ENCODE assay signal across 19 mouse cellular contexts in the genomic region with DNA sequence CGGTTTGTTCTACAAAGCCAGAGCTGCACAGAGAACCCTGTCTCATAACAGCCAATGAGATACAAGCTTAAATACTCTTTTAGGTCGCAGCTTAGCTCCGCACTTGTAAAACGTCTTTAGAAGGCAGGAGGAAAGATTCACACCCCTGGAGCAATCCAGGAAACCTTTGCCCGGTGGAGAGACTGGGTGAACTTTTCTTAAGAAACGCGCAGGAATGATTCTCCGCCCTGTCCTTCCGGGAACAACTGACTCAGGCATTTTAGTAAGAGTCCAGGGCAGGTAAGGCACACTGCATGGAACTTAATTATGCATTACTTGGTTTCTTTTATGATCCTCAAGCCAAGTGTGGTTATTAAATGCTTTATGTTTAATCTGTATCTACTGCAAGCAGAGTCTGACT.
DNase-seq lines count a peak whose midpoint lies in the region; ATAC-seq lines count a peak whose summit lies in the region.
"Had no signal": no experiment of that assay in that cellular context is flagged by ENCODE, and none has a peak within 500 bp of the region (broad histone marks: within the 10 kb centered on the region; RNA-seq: fewer than 3 reads in every experiment).

No protein-coding gene starts in this region.

- WGBS in heart, embryonic 16.5 days, result 72% methylated on average over 9 of the region's 9 CpGs
- WGBS in lung, embryonic 16.5 days, result 62% methylated on average over 9 of the region's 9 CpGs
- 85% methylated on average over 9 of the region's 9 CpGs for WGBS in hindbrain, embryonic 13.5 days

- peaks cover 27% of the 10 kb centered on the region for H3K4me1 ChIP-seq in heart, embryonic 16.5 days (ENCODE audit: control insufficient read depth, insufficient read depth, low read length)
- H3K4me1 ChIP-seq in lung, embryonic 16.5 days (replicated peaks; ENCODE audit: control insufficient read depth, insufficient read depth, low read length), result peaks cover 5% of the 10 kb centered on the region; the same call in 1 of the 2 replicates
- peaks cover 6% of the 10 kb centered on the region; the same call in 1 of the 2 replicates for H3K4me1 ChIP-seq in hindbrain, embryonic 13.5 days (replicated peaks)
- H3K4me1 ChIP-seq: forebrain, embryonic 13.5 days; limb, embryonic 10.5 days had no signal

- peak overlapping the region; percentile 92 for H3K27ac ChIP-seq in heart, embryonic 16.5 days (ENCODE audit: low read length)
- H3K27ac ChIP-seq in lung, embryonic 16.5 days (ENCODE audit: low read length), result peak overlapping the region; percentile 51
- H3K27ac ChIP-seq in hindbrain, embryonic 13.5 days, result no peak overlapping the region
- H3K27ac ChIP-seq: embryonic facial prominence, embryonic 15.5 days; forebrain, embryonic 13.5 days; hindbrain, embryonic 14.5 days; kidney, postnatal 0 days; limb, embryonic 10.5 days had no signal

- no peaks in the 10 kb centered on the region for H3K9me3 ChIP-seq in heart, embryonic 16.5 days (replicated peaks; ENCODE audit: control insufficient read depth, low read length)
- no peaks in the 10 kb centered on the region for H3K9me3 ChIP-seq in lung, embryonic 16.5 days (ENCODE audit: control insufficient read depth, low read length)
- H3K9me3 ChIP-seq in hindbrain, embryonic 13.5 days, result no peaks in the 10 kb centered on the region
- H3K9me3 ChIP-seq: embryonic facial prominence, embryonic 15.5 days; forebrain, embryonic 13.5 days; limb, embryonic 10.5 days had no signal

- no peak overlapping the region for H3K4me2 ChIP-seq in heart, embryonic 16.5 days (ENCODE audit: low read depth, low read length)
- H3K4me2 ChIP-seq in lung, embryonic 16.5 days (ENCODE audit: low read depth, low read length), result no peak overlapping the region
- H3K4me2 ChIP-seq in hindbrain, embryonic 13.5 days, result no peak overlapping the region
- H3K4me2 ChIP-seq: embryonic facial prominence, embryonic 15.5 days; forebrain, embryonic 13.5 days; hindbrain, embryonic 14.5 days had no signal

- ATAC-seq in heart, embryonic 16.5 days (replicated peaks; ENCODE audit: extremely low read depth, insufficient read depth, low FRiP score), result no peak
- ATAC-seq in lung, embryonic 16.5 days (ENCODE audit: low read depth), result no peak
- no peak for ATAC-seq in hindbrain, embryonic 13.5 days (ENCODE audit: low FRiP score)
- ATAC-seq: forebrain, embryonic 13.5 days; liver, postnatal 0 days; midbrain, embryonic 16.5 days had no signal

- intact Hi-C loops in heart, postnatal 36 days (cut with DNase I), result no loop called here

- H3K9ac ChIP-seq in heart, embryonic 16.5 days (ENCODE audit: low read length), result 0 out of 2 replicates have a peak overlapping the region, but pooled peaks have one; percentile 40
- H3K9ac ChIP-seq in lung, embryonic 16.5 days (ENCODE audit: low read length), result no peak overlapping the region
- no peak overlapping the region for H3K9ac ChIP-seq in hindbrain, embryonic 13.5 days
- H3K9ac ChIP-seq: embryonic facial prominence, embryonic 15.5 days; forebrain, embryonic 13.5 days; hindbrain, embryonic 14.5 days; liver, postnatal 0 days had no signal

- no peaks in the 10 kb centered on the region for H3K36me3 ChIP-seq in heart, embryonic 16.5 days (ENCODE audit: control insufficient read depth, insufficient read depth)
- H3K36me3 ChIP-seq in lung, embryonic 16.5 days (ENCODE audit: control insufficient read depth, insufficient read depth, low read length), result no peaks in the 10 kb centered on the region
- no peaks in the 10 kb centered on the region for H3K36me3 ChIP-seq in hindbrain, embryonic 13.5 days
- H3K36me3 ChIP-seq: embryonic facial prominence, embryonic 15.5 days; limb, embryonic 10.5 days had no signal

- H3K4me3 ChIP-seq in heart, embryonic 16.5 days (ENCODE audit: low read length), result no peak overlapping the region
- no peak overlapping the region for H3K4me3 ChIP-seq in lung, embryonic 16.5 days (ENCODE audit: low read length)
- H3K4me3 ChIP-seq in hindbrain, embryonic 13.5 days, result no peak overlapping the region
- H3K4me3 ChIP-seq: embryonic facial prominence, embryonic 15.5 days; forebrain, embryonic 13.5 days; limb, embryonic 10.5 days had no signal

- no peak for DNase-seq in heart, postnatal 36 days
- no peak for DNase-seq in lung, postnatal 4 days
- peak; percentile 61 to 81 for DNase-seq in kidney, postnatal 25 days
- DNase-seq in yolk sac, embryonic 10.5 days (ENCODE audit: low spot score), result no peak
- DNase-seq: adrenal gland, adult 2 months; cerebellum, adult 2 months; cerebellum, postnatal 36 days; liver, postnatal 0 days; lung, postnatal 36 days; right cerebral cortex, postnatal 25 days had no signal

- no peaks in the 10 kb centered on the region for H3K27me3 ChIP-seq in heart, embryonic 16.5 days (ENCODE audit: control insufficient read depth, insufficient read depth, low read length)
- H3K27me3 ChIP-seq in lung, embryonic 16.5 days (ENCODE audit: control insufficient read depth, insufficient read depth, low read depth, low read length), result no peaks in the 10 kb centered on the region
- no peaks in the 10 kb centered on the region for H3K27me3 ChIP-seq in hindbrain, embryonic 13.5 days
- H3K27me3 ChIP-seq: embryonic facial prominence, embryonic 15.5 days; forebrain, embryonic 13.5 days had no signal

Comparison
In these comparisons a context has a peak if more than half of its experiments do, and no peak if none do; other contexts are left out.
1. DNase-seq: peak in kidney, postnatal 25 days (2 of 2); none in heart, postnatal 36 days (0 of 2), lung, postnatal 4 days (0 of 2) and yolk sac, embryonic 10.5 days (single experiment).